Mouse (Mus musculus): ENCODE results near the gene Gm16253. TPM values are rescaled to one million over a fixed set of nuclear protein-coding genes. Genes with fewer than 3 reads are reported as not detected.

Gene Gm16253
- polyA plus RNA-seq, 1 experiment: not detected

GRCm38 (mm10) chr3:96569506-96569905 lies 7.3 kb upstream of the Gm16253 start:
- TF ChIP-seq GATA1 (IDR thresholded peaks at IDR 0.05; ENCODE audit: low read length): no peak
- H3K4me1 ChIP-seq (ENCODE audit: control insufficient read depth): peaks cover 7% of the 10 kb centered on the region
- H3K4me3 ChIP-seq (replicated peaks): no peak overlapping the region

GRCm38 (mm10) chr3:96569966-96570605 lies 6.7 kb upstream of the Gm16253 start:
- Histone ChIP-seq H3K36me3 (ENCODE audit: control insufficient read depth) (no peaks in the 10 kb centered on the region), H3K27me3 (ENCODE audit: control insufficient read depth) (peaks cover 3% of the 10 kb centered on the region; the same call in 1 of the 2 replicates), H3K9me3 (ENCODE audit: control insufficient read depth, low read length) (no peaks in the 10 kb centered on the region), H3K4me1 (ENCODE audit: control insufficient read depth) (peaks cover 3% of the 10 kb centered on the region), H3K4me3 (replicated peaks) (no peak overlapping the region)
- TF ChIP-seq GATA1 (IDR thresholded peaks at IDR 0.05; ENCODE audit: low read length) (no peak), TAL1 (IDR thresholded peaks at IDR 0.05; ENCODE audit: low read length) (no peak)

More at GRCm38 (mm10) chr3:96569506-96569905, 7.3 kb upstream of the Gm16253 start:
- Histone ChIP-seq H3K9me3 (ENCODE audit: control insufficient read depth, low read length) (no peaks in the 10 kb centered on the region), H3K36me3 (ENCODE audit: control insufficient read depth) (no peaks in the 10 kb centered on the region), H3K27me3 (ENCODE audit: control insufficient read depth) (peaks cover 3% of the 10 kb centered on the region; the same call in 1 of the 2 replicates)

DNA sequence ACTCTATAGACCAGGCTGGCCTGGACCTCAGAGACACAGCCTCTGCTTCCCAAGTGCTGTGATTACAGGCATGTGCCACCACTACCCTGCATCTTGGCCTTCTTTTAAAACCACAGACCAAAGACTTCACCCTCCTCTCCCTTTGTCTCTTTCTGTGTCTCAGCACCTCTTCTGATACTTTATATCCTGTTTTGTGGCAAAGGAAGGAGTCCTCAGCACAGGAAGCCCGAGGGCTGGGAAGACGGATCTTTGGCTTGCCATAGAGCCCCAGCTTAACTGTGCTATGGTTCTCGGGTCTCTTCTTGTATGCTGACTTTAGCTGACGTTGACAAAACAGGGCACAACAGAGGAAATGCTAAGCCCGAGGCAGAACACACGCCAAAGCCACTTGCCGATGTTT lies 6.1 kb upstream of the Gm16253 start:
- no peak overlapping the region for H3K4me3 ChIP-seq (replicated peaks)
- TF ChIP-seq TAL1 (IDR thresholded peaks at IDR 0.05; ENCODE audit: low read length) (no peak), GATA1 (IDR thresholded peaks at IDR 0.05; ENCODE audit: low read length) (no peak)
- H3K9me3 ChIP-seq (ENCODE audit: control insufficient read depth, low read length): no peaks in the 10 kb centered on the region
- peaks cover 4% of the 10 kb centered on the region for H3K4me1 ChIP-seq (ENCODE audit: control insufficient read depth)
- H3K27me3 ChIP-seq (ENCODE audit: control insufficient read depth): peaks cover 3% of the 10 kb centered on the region; the same call in 1 of the 2 replicates
- no peaks in the 10 kb centered on the region for H3K36me3 ChIP-seq (ENCODE audit: control insufficient read depth)

GRCm38 (mm10) chr3:96571336-96571735 lies 5.4 kb upstream of the Gm16253 start:
- Histone ChIP-seq H3K9me3 (ENCODE audit: control insufficient read depth, low read length) (no peaks in the 10 kb centered on the region), H3K36me3 (ENCODE audit: control insufficient read depth) (no peaks in the 10 kb centered on the region), H3K4me3 (replicated peaks) (no peak overlapping the region), H3K27me3 (ENCODE audit: control insufficient read depth) (peaks cover 3% of the 10 kb centered on the region; the same call in 1 of the 2 replicates), H3K4me1 (ENCODE audit: control insufficient read depth) (peaks cover 11% of the 10 kb centered on the region)
- TF ChIP-seq TAL1 (IDR thresholded peaks at IDR 0.05; ENCODE audit: low read length) (no peak), GATA1 (IDR thresholded peaks at IDR 0.05; ENCODE audit: low read length) (no peak)

DNA sequence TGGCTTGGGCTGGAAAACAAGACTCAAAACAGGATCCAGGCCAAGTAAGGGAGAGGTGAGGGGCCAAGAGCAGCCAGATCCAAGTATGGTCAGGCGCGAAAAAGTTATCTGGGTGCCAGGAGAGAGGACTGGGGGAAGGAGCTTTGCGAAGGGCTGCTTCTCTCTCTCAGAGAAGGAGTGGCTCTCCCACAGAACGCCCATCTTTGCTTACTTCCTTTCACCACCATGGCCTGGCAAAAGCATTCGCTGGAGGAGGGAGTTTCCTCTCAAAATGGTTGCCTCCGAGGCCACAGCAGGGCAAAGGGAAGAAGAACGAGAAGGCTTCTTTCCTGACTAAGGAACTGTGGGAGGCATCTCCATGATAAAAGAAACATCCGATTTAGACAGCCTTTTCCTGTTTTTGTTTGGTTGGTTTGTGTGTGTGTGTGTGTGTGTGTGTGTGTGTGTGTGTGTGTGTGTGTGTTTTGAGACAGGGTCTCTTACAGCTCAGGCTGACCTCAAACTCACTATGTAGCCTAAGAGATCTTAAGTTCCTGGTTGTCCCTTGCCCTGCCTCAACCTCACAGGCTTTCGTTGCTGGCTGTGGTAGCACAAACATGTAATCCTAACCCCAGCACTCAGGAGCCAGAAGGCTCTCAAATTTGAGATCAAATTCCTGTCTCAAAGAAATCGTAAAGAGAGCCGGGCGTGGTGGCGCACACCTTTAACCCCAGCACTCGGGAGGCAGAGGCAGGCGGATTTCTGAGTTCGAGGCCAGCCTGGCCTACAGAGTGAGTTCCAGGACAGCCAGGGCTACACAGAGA lies 4.7 kb upstream of the Gm16253 start:
- no peak for TF ChIP-seq TAL1 (IDR thresholded peaks at IDR 0.05; ENCODE audit: low read length)
- TF ChIP-seq GATA1 (IDR thresholded peaks at IDR 0.05; ENCODE audit: low read length): no peak
- H3K9me3 ChIP-seq (ENCODE audit: control insufficient read depth, low read length): no peaks in the 10 kb centered on the region
- H3K36me3 ChIP-seq (ENCODE audit: control insufficient read depth): no peaks in the 10 kb centered on the region
- H3K4me1 ChIP-seq (ENCODE audit: control insufficient read depth): peaks cover 17% of the 10 kb centered on the region
- H3K4me3 ChIP-seq (replicated peaks): no peak overlapping the region
- H3K27me3 ChIP-seq (ENCODE audit: control insufficient read depth): peaks cover 3% of the 10 kb centered on the region; the same call in 1 of the 2 replicates

- Histone ChIP-seq H3K27me3 (ENCODE audit: control insufficient read depth) (peaks cover 3% of the 10 kb centered on the region; the same call in 1 of the 2 replicates), H3K9me3 (ENCODE audit: control insufficient read depth, low read length) (no peaks in the 10 kb centered on the region), H3K4me3 (replicated peaks) (no peak overlapping the region), H3K4me1 (ENCODE audit: control insufficient read depth) (peaks cover 20% of the 10 kb centered on the region), H3K36me3 (ENCODE audit: control insufficient read depth) (peaks cover 3% of the 10 kb centered on the region)
- TF ChIP-seq TAL1 (IDR thresholded peaks at IDR 0.05; ENCODE audit: low read length) (no peak), GATA1 (IDR thresholded peaks at IDR 0.05; ENCODE audit: low read length) (no peak)
Measured at GRCm38 (mm10) chr3:96573611-96574511, 2.9 kb upstream of the Gm16253 start.

DNA sequence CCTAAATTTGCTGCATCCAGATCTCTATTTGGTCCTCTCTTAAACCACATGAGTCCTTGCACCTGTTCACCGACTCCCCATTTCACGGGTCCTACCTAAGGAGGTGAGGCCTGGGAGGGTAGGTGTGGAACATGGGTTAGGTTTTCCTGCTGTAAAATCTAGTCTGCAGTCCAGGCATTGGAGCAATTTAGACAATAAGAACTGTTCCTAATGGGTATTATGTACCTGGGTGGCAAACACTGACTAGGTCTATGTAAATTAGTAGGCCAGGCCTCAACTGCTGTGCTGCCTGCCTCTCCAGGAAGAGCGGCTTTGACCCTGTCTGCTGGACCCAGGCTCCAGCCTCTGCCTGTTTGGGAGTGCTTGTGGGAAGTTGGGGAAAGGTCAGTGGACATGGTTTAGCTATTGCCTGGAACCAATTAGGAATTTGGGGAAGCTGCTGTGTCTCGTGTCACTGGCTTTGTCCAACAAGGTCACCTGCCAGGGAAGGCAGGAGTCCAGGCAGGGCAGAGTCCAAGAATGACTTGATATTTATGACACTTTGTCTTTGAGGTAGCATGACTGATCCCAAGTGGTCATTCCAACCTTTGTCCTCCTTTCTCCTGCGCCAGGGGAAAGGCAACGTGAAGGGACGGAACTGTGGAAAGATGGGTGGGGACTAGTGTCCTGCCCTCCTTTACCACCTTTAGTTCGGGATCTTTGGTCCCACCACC lies 1.4 kb upstream of the Gm16253 start:
- Histone ChIP-seq H3K36me3 (ENCODE audit: control insufficient read depth) (peaks cover 4% of the 10 kb centered on the region), H3K4me3 (replicated peaks) (no peak overlapping the region), H3K27me3 (ENCODE audit: control insufficient read depth) (peaks cover 3% of the 10 kb centered on the region; the same call in 1 of the 2 replicates), H3K9me3 (ENCODE audit: control insufficient read depth, low read length) (no peaks in the 10 kb centered on the region), H3K4me1 (ENCODE audit: control insufficient read depth) (peaks cover 32% of the 10 kb centered on the region)
- TF ChIP-seq TAL1 (IDR thresholded peaks at IDR 0.05; ENCODE audit: low read length): no peak
- no peak for TF ChIP-seq GATA1 (IDR thresholded peaks at IDR 0.05; ENCODE audit: low read length)

GRCm38 (mm10) chr3:96576005-96576658 lies 652 bp upstream of the Gm16253 start:
- H3K4me1 ChIP-seq (ENCODE audit: control insufficient read depth): peaks cover 38% of the 10 kb centered on the region
- peaks cover 4% of the 10 kb centered on the region for H3K36me3 ChIP-seq (ENCODE audit: control insufficient read depth)
- H3K27me3 ChIP-seq (ENCODE audit: control insufficient read depth): peaks cover 3% of the 10 kb centered on the region; the same call in 1 of the 2 replicates
- peak overlapping the region; percentile 54 for H3K4me3 ChIP-seq (replicated peaks)
- TF ChIP-seq TAL1 (IDR thresholded peaks at IDR 0.05; ENCODE audit: low read length) (no peak), GATA1 (IDR thresholded peaks at IDR 0.05; ENCODE audit: low read length) (no peak)
- no peaks in the 10 kb centered on the region for H3K9me3 ChIP-seq (ENCODE audit: control insufficient read depth, low read length)

Measured in erythroblast, embryonic 14.5 days (primary cell).